Mouse (Mus musculus) forebrain, embryonic 13.5 days (tissue): ENCODE results near the gene Abcb4. TPM values are rescaled to one million over a fixed set of nuclear protein-coding genes. Genes with fewer than 3 reads are reported as not detected.
"Not testable (repeated sequence)": the region's sequence is repeated elsewhere in the genome, so short reads cannot be mapped to it uniquely, and the experiment has no call there.

Source experiments
- ATAC-seq: fragments of 200-750 bp; cut with Nextera tagmentation; 2 replicates; pipeline ENCODE4 v1.8.0; 2017
- H3K27ac ChIP-seq: fragments of 300-500 bp; sonication (generic); 2 replicates; pipeline ENCODE4 v1.5.1; 2015; ENCODE audit warnings: inconsistent platforms, mild to moderate bottlenecking, moderate library complexity
- H3K27me3 ChIP-seq: fragments of 300-500 bp; sonication (generic); 2 replicates; pipeline ENCODE4 v1.6.1; 2015; ENCODE audit warnings: mild to moderate bottlenecking, inconsistent platforms
- H3K36me3 ChIP-seq: fragments of 300-500 bp; sonication (generic); 2 replicates; pipeline ENCODE4 v1.6.1; 2015; ENCODE audit warnings: mild to moderate bottlenecking, inconsistent platforms; ENCODE audit not compliant: poor library complexity, severe bottlenecking
- H3K4me1 ChIP-seq: fragments of 300-500 bp; sonication (generic); 2 replicates; pipeline ENCODE4 v1.6.1; 2015; ENCODE audit warnings: inconsistent platforms
- H3K4me2 ChIP-seq: fragments of 300-500 bp; sonication (generic); 2 replicates; pipeline ENCODE4 v1.6.1; 2015; ENCODE audit warnings: inconsistent platforms, mild to moderate bottlenecking, moderate library complexity
- H3K4me3 ChIP-seq: fragments of 300-500 bp; sonication (generic); 2 replicates; pipeline ENCODE4 v1.5.1; 2015; ENCODE audit warnings: mild to moderate bottlenecking, inconsistent platforms
- H3K9ac ChIP-seq: fragments of 300-500 bp; sonication (generic); 2 replicates; pipeline ENCODE4 v1.6.1; 2015; ENCODE audit warnings: mild to moderate bottlenecking, inconsistent platforms
- H3K9me3 ChIP-seq: fragments of 300-500 bp; sonication (generic); replicated peaks from 2 replicates; pipeline ENCODE4 v1.6.1; 2016; ENCODE audit warnings: inconsistent platforms
- WGBS: fragments of 180-500 bp; shearing (Covaris S2); methylation state at CpG from one replicate; pipeline ENCODE4 v1.1.7; 2015; 5-methylcytosine and 5-hydroxymethylcytosine counted together
- polyA plus RNA-seq: library from polyadenylated mRNA; unstranded; fragments of >200 nt; fragmentation: Nextera tagmentation; extraction: Ambion mirVana; gene quantifications from 2 replicates; pipeline ENCODE4 v1.2.1, GENCODE M21; 2015

Abcb4 gene
- polyA plus RNA-seq, 1 experiment from 2014 or later: 0.45 TPM

GRCm38 (mm10) chr5:8928440-8928839 lies 34.9 kb downstream of the Abcb4 start:
- WGBS: 83% methylated on average over 9 of the region's 9 CpGs
- no peaks in the 10 kb centered on the region for H3K4me1 ChIP-seq
- H3K9ac ChIP-seq: no peak overlapping the region

GRCm38 (mm10) chr5:8937965-8938364 lies 44.4 kb downstream of the Abcb4 start:
- H3K9ac ChIP-seq: no peak overlapping the region
- no peaks in the 10 kb centered on the region for H3K4me1 ChIP-seq
- H3K9me3 ChIP-seq: no peaks in the 10 kb centered on the region
- H3K4me2 ChIP-seq: no peak overlapping the region
- no peak overlapping the region for H3K4me3 ChIP-seq
- WGBS: 92% methylated on average over 7 of the region's 7 CpGs
- H3K27me3 ChIP-seq: no peaks in the 10 kb centered on the region
- no peak for ATAC-seq
- H3K27ac ChIP-seq: no peak overlapping the region
- H3K36me3 ChIP-seq: no peaks in the 10 kb centered on the region

More at GRCm38 (mm10) chr5:8928440-8928839, 34.9 kb downstream of the Abcb4 start:
- no peaks in the 10 kb centered on the region for H3K36me3 ChIP-seq
- H3K27ac ChIP-seq: no peak overlapping the region
- no peak for ATAC-seq
- no peak overlapping the region for H3K4me3 ChIP-seq
- H3K9me3 ChIP-seq: 0 out of 2 replicates have a peak, but pooled peaks cover 6% of the 10 kb centered on the region
- H3K4me2 ChIP-seq: no peak overlapping the region
- H3K27me3 ChIP-seq: no peaks in the 10 kb centered on the region

- not testable (repeated sequence) for H3K4me1 ChIP-seq, H3K27ac ChIP-seq, H3K9me3 ChIP-seq, ATAC-seq, H3K4me3 ChIP-seq, H3K9ac ChIP-seq, H3K4me2 ChIP-seq, H3K27me3 ChIP-seq, H3K36me3 ChIP-seq
- no CpG with 5 or more reads among the region's 1 CpGs for WGBS
These were observed 47.7 kb downstream of the Abcb4 start for GRCm38 (mm10) chr5:8941266-8941665.

GRCm38 (mm10) chr5:8943836-8944235 lies 50.3 kb downstream of the Abcb4 start:
- H3K36me3 ChIP-seq: no peaks in the 10 kb centered on the region
- no peak overlapping the region for H3K4me2 ChIP-seq
- 90% methylated on average over 3 of the region's 3 CpGs for WGBS
- no peak overlapping the region for H3K4me3 ChIP-seq
- H3K4me1 ChIP-seq: no peaks in the 10 kb centered on the region
- no peak for ATAC-seq
- H3K9me3 ChIP-seq: no peaks in the 10 kb centered on the region
- no peak overlapping the region for H3K9ac ChIP-seq
- no peaks in the 10 kb centered on the region for H3K27me3 ChIP-seq
- no peak overlapping the region for H3K27ac ChIP-seq

GRCm38 (mm10) chr5:8947423-8948110 lies 54.0 kb downstream of the Abcb4 start:
- Histone ChIP-seq H3K4me3 (no peak overlapping the region), H3K4me1 (no peaks in the 10 kb centered on the region), H3K27ac (no peak overlapping the region), H3K27me3 (no peaks in the 10 kb centered on the region), H3K4me2 (no peak overlapping the region), H3K9ac (no peak overlapping the region), H3K9me3 (no peaks in the 10 kb centered on the region), H3K36me3 (no peaks in the 10 kb centered on the region)
- 75% methylated on average over 4 of the region's 4 CpGs for WGBS
- no peak for ATAC-seq

GRCm38 (mm10) chr5:8953660-8954059 lies 60.1 kb downstream of the Abcb4 start:
- H3K27ac ChIP-seq: no peak overlapping the region
- ATAC-seq: no peak

GRCm38 (mm10) chr5:8955544-8955943 lies 62.0 kb downstream of the Abcb4 start:
- 91% methylated on average over 3 of the region's 3 CpGs for WGBS
- no peak for ATAC-seq
- no peak overlapping the region for H3K9ac ChIP-seq

More at GRCm38 (mm10) chr5:8953660-8954059, 60.1 kb downstream of the Abcb4 start:
- H3K4me3 ChIP-seq: no peak overlapping the region
- H3K4me2 ChIP-seq: no peak overlapping the region
- no peaks in the 10 kb centered on the region for H3K9me3 ChIP-seq
- H3K9ac ChIP-seq: no peak overlapping the region
- no peaks in the 10 kb centered on the region for H3K27me3 ChIP-seq
- no peaks in the 10 kb centered on the region for H3K4me1 ChIP-seq
- WGBS: 89% methylated on average over 2 of the region's 2 CpGs
- H3K36me3 ChIP-seq: no peaks in the 10 kb centered on the region

GRCm38 (mm10) chr5:8960534-8960933 lies 67.0 kb downstream of the Abcb4 start:
- H3K9me3 ChIP-seq: no peaks in the 10 kb centered on the region
- no peak overlapping the region for H3K4me3 ChIP-seq
- no peak overlapping the region for H3K4me2 ChIP-seq
- ATAC-seq: peak; percentile 62; the same call in 1 of the 2 replicates
- H3K4me1 ChIP-seq: no peaks in the 10 kb centered on the region
- no peaks in the 10 kb centered on the region for H3K27me3 ChIP-seq
- H3K36me3 ChIP-seq: peaks cover 22% of the 10 kb centered on the region
- no peak overlapping the region for H3K27ac ChIP-seq
- 81% methylated on average over 4 of the region's 4 CpGs for WGBS
- H3K9ac ChIP-seq: no peak overlapping the region

More at GRCm38 (mm10) chr5:8955544-8955943, 62.0 kb downstream of the Abcb4 start:
- Histone ChIP-seq H3K4me1 (no peaks in the 10 kb centered on the region), H3K27me3 (no peaks in the 10 kb centered on the region), H3K36me3 (no peaks in the 10 kb centered on the region), H3K4me3 (no peak overlapping the region), H3K9me3 (no peaks in the 10 kb centered on the region), H3K27ac (no peak overlapping the region), H3K4me2 (no peak overlapping the region)

GRCm38 (mm10) chr5:8964487-8964886 lies 71.0 kb downstream of the Abcb4 start:
- H3K4me1 ChIP-seq: no peaks in the 10 kb centered on the region
- no peak overlapping the region for H3K9ac ChIP-seq
- H3K36me3 ChIP-seq: peaks cover 48% of the 10 kb centered on the region
- no peak overlapping the region for H3K27ac ChIP-seq
- whole genome bisulfite sequencing: 97% methylated on average over 5 of the region's 5 CpGs
- ATAC-seq: no peak
- no peaks in the 10 kb centered on the region for H3K27me3 ChIP-seq
- no peak overlapping the region for H3K4me2 ChIP-seq
- H3K9me3 ChIP-seq: no peaks in the 10 kb centered on the region
- H3K4me3 ChIP-seq: no peak overlapping the region

GRCm38 (mm10) chr5:8970694-8971093 lies 77.2 kb downstream of the Abcb4 start:
- Histone ChIP-seq H3K4me2 (no peak overlapping the region), H3K27me3 (no peaks in the 10 kb centered on the region), H3K9me3 (no peaks in the 10 kb centered on the region), H3K9ac (no peak overlapping the region), H3K27ac (no peak overlapping the region), H3K4me1 (no peaks in the 10 kb centered on the region), H3K36me3 (peaks cover 65% of the 10 kb centered on the region), H3K4me3 (no peak overlapping the region)
- ATAC-seq: no peak
- WGBS: 92% methylated on average over 2 of the region's 2 CpGs

GRCm38 (mm10) chr5:8972355-8972754 lies 78.8 kb downstream of the Abcb4 start:
- no peak for ATAC-seq
- WGBS: 55% methylated on average over 7 of the region's 7 CpGs
- Histone ChIP-seq H3K27ac (no peak overlapping the region), H3K9ac (no peak overlapping the region), H3K4me3 (no peak overlapping the region), H3K4me2 (no peak overlapping the region), H3K4me1 (no peaks in the 10 kb centered on the region), H3K9me3 (no peaks in the 10 kb centered on the region), H3K27me3 (no peaks in the 10 kb centered on the region), H3K36me3 (peaks cover 54% of the 10 kb centered on the region)

- Histone ChIP-seq H3K27me3 (no peaks in the 10 kb centered on the region), H3K4me2 (no peak overlapping the region), H3K4me3 (no peak overlapping the region), H3K36me3 (peaks cover 38% of the 10 kb centered on the region), H3K4me1 (no peaks in the 10 kb centered on the region), H3K27ac (no peak overlapping the region), H3K9ac (no peak overlapping the region), H3K9me3 (no peaks in the 10 kb centered on the region)
- ATAC-seq: no peak
These were observed 81.2 kb downstream of the Abcb4 start for GRCm38 (mm10) chr5:8974721-8975120.

GRCm38 (mm10) chr5:8985470-8985869 lies 92.0 kb downstream of the Abcb4 start:
- H3K27me3 ChIP-seq: no peaks in the 10 kb centered on the region
- no peaks in the 10 kb centered on the region for H3K9me3 ChIP-seq
- no peaks in the 10 kb centered on the region for H3K4me1 ChIP-seq
- H3K36me3 ChIP-seq: peaks cover 38% of the 10 kb centered on the region
- ATAC-seq: no peak
- no peak overlapping the region for H3K27ac ChIP-seq
- H3K4me2 ChIP-seq: no peak overlapping the region
- 87% methylated on average over 3 of the region's 3 CpGs for WGBS
- no peak overlapping the region for H3K4me3 ChIP-seq
- H3K9ac ChIP-seq: no peak overlapping the region
